Mouse (Mus musculus): Measurements from ENCODE around the gene 5730522E02Rik. TPM values are rescaled to one million over a fixed set of nuclear protein-coding genes. Genes with fewer than 3 reads are reported as not detected.
"Not testable (repeated sequence)": the region's sequence is repeated elsewhere in the genome, so short reads cannot be mapped to it uniquely, and the experiment has no call there.

Gene 5730522E02Rik
- polyA plus RNA-seq (2014; fragmentation: Nextera tagmentation; extraction: Ambion mirVana), result 7.9 and 10.3 TPM in 2 replicates

- Histone ChIP-seq H3K4me2 (ENCODE audit: low read depth, severe bottlenecking) (peak within 1 kb of the TSS; percentile 71), H3K9ac (ENCODE audit: low read length) (peak within 1 kb of the TSS; percentile 99), H3K4me1 (ENCODE audit: control insufficient read depth, insufficient read depth, low read length) (0 out of 2 replicates have a peak, but pooled peaks cover 4% of the 10 kb centered on the region), H3K9me3 (ENCODE audit: control insufficient read depth, low read length) (no peaks in the 10 kb centered on the region), H3K27me3 (ENCODE audit: control insufficient read depth, insufficient read depth, low read length) (no peaks in the 10 kb centered on the region), H3K27ac (replicated peaks; ENCODE audit: low read depth, low read length) (peak within 1 kb of the TSS; percentile 97), H3K4me3 (ENCODE audit: low read depth, low read length) (peak within 1 kb of the TSS; percentile 59), H3K36me3 (ENCODE audit: control insufficient read depth, insufficient read depth, low read length) (no peaks in the 10 kb centered on the region)
- DNase-seq (ENCODE audit: low spot score) (peak; percentile 78), ATAC-seq (ENCODE audit: insufficient number of reproducible peaks, low FRiP score, low TSS enrichment, low read depth) (peak; percentile 72; the same call in 1 of the 2 replicates)
- 5% methylated on average over 26 of the region's 31 CpGs for WGBS
Measured at GRCm38 (mm10) chr11:26210582-26211180, at the start of gene 5730522E02Rik. Gene 5730522E02Rik (minus strand): TSS chr11:26210763.

- H3K4me3 ChIP-seq (ENCODE audit: low read depth, low read length), result no peak overlapping the region
- no peaks in the 10 kb centered on the region for H3K4me1 ChIP-seq (ENCODE audit: control insufficient read depth, insufficient read depth, low read length)
- no peaks in the 10 kb centered on the region for H3K36me3 ChIP-seq (ENCODE audit: control insufficient read depth, insufficient read depth, low read length)
- DNase-seq (ENCODE audit: low spot score), result no peak
- WGBS, result 81% methylated on average over 1 of the region's 1 CpGs
- no peak for ATAC-seq (ENCODE audit: insufficient number of reproducible peaks, low FRiP score, low TSS enrichment, low read depth)
- H3K4me2 ChIP-seq (ENCODE audit: low read depth, severe bottlenecking), result no peak overlapping the region
- H3K27me3 ChIP-seq (ENCODE audit: control insufficient read depth, insufficient read depth, low read length), result no peaks in the 10 kb centered on the region
- H3K9me3 ChIP-seq (ENCODE audit: control insufficient read depth, low read length), result no peaks in the 10 kb centered on the region
- H3K27ac ChIP-seq (replicated peaks; ENCODE audit: low read depth, low read length), result no peak overlapping the region
- H3K9ac ChIP-seq (ENCODE audit: low read length), result no peak overlapping the region
Measured at GRCm38 (mm10) chr11:26236540-26236939, 26.0 kb upstream of the 5730522E02Rik start.

GRCm38 (mm10) chr11:26229895-26230294 is 19.3 kb upstream of the 5730522E02Rik start:
- H3K4me3 ChIP-seq (ENCODE audit: low read depth, low read length), result no peak overlapping the region
- no peaks in the 10 kb centered on the region for H3K4me1 ChIP-seq (ENCODE audit: control insufficient read depth, insufficient read depth, low read length)
- H3K27me3 ChIP-seq (ENCODE audit: control insufficient read depth, insufficient read depth, low read length), result no peaks in the 10 kb centered on the region
- H3K27ac ChIP-seq (replicated peaks; ENCODE audit: low read depth, low read length), result no peak overlapping the region
- H3K36me3 ChIP-seq (ENCODE audit: control insufficient read depth, insufficient read depth, low read length), result no peaks in the 10 kb centered on the region
- ATAC-seq (ENCODE audit: insufficient number of reproducible peaks, low FRiP score, low TSS enrichment, low read depth), result no peak
- no peak overlapping the region for H3K4me2 ChIP-seq (ENCODE audit: low read depth, severe bottlenecking)
- no peaks in the 10 kb centered on the region for H3K9me3 ChIP-seq (ENCODE audit: control insufficient read depth, low read length)
- DNase-seq (ENCODE audit: low spot score), result no peak
- WGBS, result 86% methylated on average over 1 of the region's 1 CpGs
- no peak overlapping the region for H3K9ac ChIP-seq (ENCODE audit: low read length)

GRCm38 (mm10) chr11:26213643-26214042 is 3.1 kb upstream of the 5730522E02Rik start:
- not testable (repeated sequence) for H3K4me2 ChIP-seq (ENCODE audit: low read depth, severe bottlenecking); ATAC-seq (ENCODE audit: insufficient number of reproducible peaks, low FRiP score, low TSS enrichment, low read depth); DNase-seq (ENCODE audit: low spot score); H3K4me1 ChIP-seq (ENCODE audit: control insufficient read depth, insufficient read depth, low read length); H3K9ac ChIP-seq (ENCODE audit: low read length); H3K27ac ChIP-seq (replicated peaks; ENCODE audit: low read depth, low read length); H3K36me3 ChIP-seq (ENCODE audit: control insufficient read depth, insufficient read depth, low read length); H3K9me3 ChIP-seq (ENCODE audit: control insufficient read depth, low read length); H3K27me3 ChIP-seq (ENCODE audit: control insufficient read depth, insufficient read depth, low read length); H3K4me3 ChIP-seq (ENCODE audit: low read depth, low read length)
- 89% methylated on average over 1 of the region's 1 CpGs for WGBS

- H3K4me2 ChIP-seq (ENCODE audit: low read depth, severe bottlenecking), result peak overlapping the region; percentile 71
- 2% methylated on average over 40 of the region's 73 CpGs for WGBS
- peak overlapping the region; percentile 59 for H3K4me3 ChIP-seq (ENCODE audit: low read depth, low read length)
- peak overlapping the region; percentile 97 for H3K27ac ChIP-seq (replicated peaks; ENCODE audit: low read depth, low read length)
- DNase-seq (ENCODE audit: low spot score) (peak; percentile 79), ATAC-seq (ENCODE audit: insufficient number of reproducible peaks, low FRiP score, low TSS enrichment, low read depth) (peak; percentile 92)
- H3K4me1 ChIP-seq (ENCODE audit: control insufficient read depth, insufficient read depth, low read length), result 0 out of 2 replicates have a peak, but pooled peaks cover 4% of the 10 kb centered on the region
- H3K9ac ChIP-seq (ENCODE audit: low read length), result peak overlapping the region; percentile 99
- no peaks in the 10 kb centered on the region for H3K27me3 ChIP-seq (ENCODE audit: control insufficient read depth, insufficient read depth, low read length)
- no peaks in the 10 kb centered on the region for H3K9me3 ChIP-seq (ENCODE audit: control insufficient read depth, low read length)
- H3K36me3 ChIP-seq (ENCODE audit: control insufficient read depth, insufficient read depth, low read length), result no peaks in the 10 kb centered on the region
Measured at GRCm38 (mm10) chr11:26209811-26210581, 567 bp downstream of the 5730522E02Rik start.

GRCm38 (mm10) chr11:26203466-26203865 is 7.1 kb downstream of the 5730522E02Rik start:
- DNase-seq (ENCODE audit: low spot score), result no peak
- no peak overlapping the region for H3K9ac ChIP-seq (ENCODE audit: low read length)
- 86% methylated on average over 2 of the region's 2 CpGs for WGBS

GRCm38 (mm10) chr11:26202842-26203241 is 7.7 kb downstream of the 5730522E02Rik start:
- no peak for DNase-seq (ENCODE audit: low spot score)
- Histone ChIP-seq H3K4me3 (ENCODE audit: low read depth, low read length) (no peak overlapping the region), H3K27me3 (ENCODE audit: control insufficient read depth, insufficient read depth, low read length) (no peaks in the 10 kb centered on the region), H3K27ac (replicated peaks; ENCODE audit: low read depth, low read length) (no peak overlapping the region), H3K4me1 (ENCODE audit: control insufficient read depth, insufficient read depth, low read length) (no peaks in the 10 kb centered on the region), H3K36me3 (ENCODE audit: control insufficient read depth, insufficient read depth, low read length) (no peaks in the 10 kb centered on the region), H3K9ac (ENCODE audit: low read length) (no peak overlapping the region), H3K4me2 (ENCODE audit: low read depth, severe bottlenecking) (no peak overlapping the region), H3K9me3 (ENCODE audit: control insufficient read depth, low read length) (no peaks in the 10 kb centered on the region)
- no peak for ATAC-seq (ENCODE audit: insufficient number of reproducible peaks, low FRiP score, low TSS enrichment, low read depth)
- WGBS, result 93% methylated on average over 5 of the region's 5 CpGs

More at GRCm38 (mm10) chr11:26203466-26203865, 7.1 kb downstream of the 5730522E02Rik start:
- no peak overlapping the region for H3K27ac ChIP-seq (replicated peaks; ENCODE audit: low read depth, low read length)
- no peaks in the 10 kb centered on the region for H3K4me1 ChIP-seq (ENCODE audit: control insufficient read depth, insufficient read depth, low read length)
- H3K27me3 ChIP-seq (ENCODE audit: control insufficient read depth, insufficient read depth, low read length), result no peaks in the 10 kb centered on the region
- H3K9me3 ChIP-seq (ENCODE audit: control insufficient read depth, low read length), result no peaks in the 10 kb centered on the region
- no peak overlapping the region for H3K4me2 ChIP-seq (ENCODE audit: low read depth, severe bottlenecking)
- no peaks in the 10 kb centered on the region for H3K36me3 ChIP-seq (ENCODE audit: control insufficient read depth, insufficient read depth, low read length)
- ATAC-seq (ENCODE audit: insufficient number of reproducible peaks, low FRiP score, low TSS enrichment, low read depth), result no peak
- no peak overlapping the region for H3K4me3 ChIP-seq (ENCODE audit: low read depth, low read length)

GRCm38 (mm10) chr11:26201778-26202097 is 8.8 kb downstream of the 5730522E02Rik start:
- no peaks in the 10 kb centered on the region for H3K4me1 ChIP-seq (ENCODE audit: control insufficient read depth, insufficient read depth, low read length)
- no peak overlapping the region for H3K4me3 ChIP-seq (ENCODE audit: low read depth, low read length)
- no peak overlapping the region for H3K4me2 ChIP-seq (ENCODE audit: low read depth, severe bottlenecking)
- no peaks in the 10 kb centered on the region for H3K9me3 ChIP-seq (ENCODE audit: control insufficient read depth, low read length)
- DNase-seq (ENCODE audit: low spot score) (no peak), ATAC-seq (ENCODE audit: insufficient number of reproducible peaks, low FRiP score, low TSS enrichment, low read depth) (no peak)
- no peak overlapping the region for H3K27ac ChIP-seq (replicated peaks; ENCODE audit: low read depth, low read length)
- H3K27me3 ChIP-seq (ENCODE audit: control insufficient read depth, insufficient read depth, low read length), result no peaks in the 10 kb centered on the region
- no peak overlapping the region for H3K9ac ChIP-seq (ENCODE audit: low read length)
- H3K36me3 ChIP-seq (ENCODE audit: control insufficient read depth, insufficient read depth, low read length), result no peaks in the 10 kb centered on the region

Data from limb, embryonic 11.5 days (tissue).